Mouse (Mus musculus) midbrain, embryonic 14.5 days (tissue): ENCODE results near the gene Lce3d. TPM values are rescaled to one million over a fixed set of nuclear protein-coding genes. Genes with fewer than 3 reads are reported as not detected.

Source experiments
- ATAC-seq: fragments of 200-750 bp; cut with Nextera tagmentation; 2 replicates; pipeline ENCODE4 v1.8.0; 2017; ENCODE audit warnings: moderate number of reproducible peaks, moderate library complexity; ENCODE audit not compliant: low FRiP score, low TSS enrichment
- DNase-seq: peaks from one replicate; pipeline ENCODE4 v3.0.0-alpha.2; 2015
- H3K27ac ChIP-seq: fragments of 300-500 bp; sonication (generic); replicated peaks from 2 replicates; pipeline ENCODE4 v1.5.1; 2014; ENCODE audit warnings: mild to moderate bottlenecking, low read depth, low read length, moderate library complexity
- H3K27me3 ChIP-seq: fragments of 300-500 bp; sonication (generic); 2 replicates; pipeline ENCODE4 v1.6.1; 2014; ENCODE audit warnings: low read length, control low read depth, mixed read lengths; ENCODE audit not compliant: control insufficient read depth, insufficient read depth
- H3K36me3 ChIP-seq: fragments of 300-500 bp; sonication (generic); 2 replicates; pipeline ENCODE4 v1.6.1; 2014; ENCODE audit warnings: low read length, control low read depth; ENCODE audit not compliant: control insufficient read depth, insufficient read depth
- H3K4me1 ChIP-seq: fragments of 300-500 bp; sonication (generic); 2 replicates; pipeline ENCODE4 v1.6.1; 2014; ENCODE audit warnings: mild to moderate bottlenecking, antibody characterized with exemption, low read length, control low read depth; ENCODE audit not compliant: control insufficient read depth, insufficient read depth
- H3K4me2 ChIP-seq: fragments of 300-500 bp; sonication (generic); 2 replicates; pipeline ENCODE4 v1.6.1; 2014; ENCODE audit warnings: mild to moderate bottlenecking, low read length, moderate library complexity
- H3K4me3 ChIP-seq: fragments of 300-500 bp; sonication (generic); replicated peaks from 2 replicates; pipeline ENCODE4 v1.5.1; 2014; ENCODE audit warnings: low read depth, low read length
- H3K9ac ChIP-seq: fragments of 300-500 bp; sonication (generic); replicated peaks from 2 replicates; pipeline ENCODE4 v1.6.1; 2014; ENCODE audit warnings: mild to moderate bottlenecking, low read length, moderate library complexity
- H3K9me3 ChIP-seq: fragments of 300-500 bp; sonication (generic); 2 replicates; pipeline ENCODE4 v1.6.1; 2016; ENCODE audit warnings: low read length, control low read depth, mixed read lengths; ENCODE audit not compliant: control insufficient read depth
- WGBS: fragments of 180-500 bp; shearing (Covaris S2); extraction: QIAGEN DNeasy Blood & Tissue Kit; methylation state at CpG from one replicate; pipeline ENCODE4 v1.1.7; 2014; 5-methylcytosine and 5-hydroxymethylcytosine counted together
- polyA plus RNA-seq: library from polyadenylated mRNA; unstranded; fragments of >200 nt; fragmentation: Nextera tagmentation; extraction: Ambion mirVana; gene quantifications from 2 replicates; pipeline ENCODE4 v1.2.1, GENCODE M21; 2014

The Lce3d gene
- polyA plus RNA-seq = not detected in 2 replicates

DNA sequence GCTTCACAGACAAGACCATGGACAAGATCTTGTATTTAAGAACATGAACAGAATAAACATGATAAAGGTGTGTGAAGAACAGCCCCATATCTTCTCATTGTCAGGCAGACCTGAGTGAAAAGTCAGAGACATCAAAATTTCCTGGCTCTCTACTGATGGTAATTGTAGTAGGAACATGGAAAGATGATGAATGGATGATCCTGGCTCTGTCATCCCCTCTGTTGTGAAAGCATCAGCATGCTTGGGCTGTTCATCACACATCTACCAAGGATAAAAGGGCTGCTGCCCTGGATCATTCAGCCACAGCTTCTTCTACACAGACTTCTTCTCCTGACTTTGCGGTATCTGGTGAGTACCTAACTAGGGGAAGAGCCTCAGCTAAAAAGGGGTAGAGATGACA, at the start of gene Lce3d:
Lce3d (plus strand) TSS at position 301 of the 400 bp plus-strand sequence.
- H3K9ac ChIP-seq = no peak within 1 kb of the TSS
- no peak within 1 kb of the TSS for H3K27ac ChIP-seq
- H3K4me3 ChIP-seq = no peak within 1 kb of the TSS
- no peaks in the 10 kb centered on the region for H3K27me3 ChIP-seq
- no peaks in the 10 kb centered on the region for H3K9me3 ChIP-seq
- ATAC-seq (no peak), DNase-seq (no peak)
- no peaks in the 10 kb centered on the region for H3K4me1 ChIP-seq
- H3K4me2 ChIP-seq = no peak within 1 kb of the TSS
- no peaks in the 10 kb centered on the region for H3K36me3 ChIP-seq
- WGBS = 86% methylated on average over 1 of the region's 1 CpGs

DNA sequence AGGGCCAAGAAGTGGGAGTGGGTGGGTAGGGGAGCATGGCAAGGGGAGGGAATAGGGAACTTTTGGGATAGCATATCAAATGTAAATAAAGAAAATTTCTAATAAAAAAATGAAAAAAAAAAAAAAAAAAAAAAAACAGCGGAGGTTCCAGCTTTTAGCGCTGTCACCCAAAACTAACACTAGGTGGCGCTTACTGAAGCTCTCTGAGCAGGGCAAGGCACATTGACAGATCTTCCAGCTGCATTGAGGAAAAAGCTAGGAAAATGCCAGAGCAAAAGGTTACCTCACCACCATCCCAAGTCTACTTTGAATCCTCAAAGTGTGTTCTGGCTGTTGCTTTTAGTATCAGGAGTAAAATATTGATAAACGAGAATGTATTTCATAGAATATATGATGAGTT, 49.6 kb upstream of the Lce3d start:
- ATAC-seq (no peak), DNase-seq (peak; percentile 83)
- no peaks in the 10 kb centered on the region for H3K4me1 ChIP-seq
- no peaks in the 10 kb centered on the region for H3K9me3 ChIP-seq
- H3K4me3 ChIP-seq = no peak overlapping the region
- H3K9ac ChIP-seq = no peak overlapping the region
- no peak overlapping the region for H3K27ac ChIP-seq
- WGBS = 33% methylated on average over 4 of the region's 4 CpGs
- H3K36me3 ChIP-seq = no peaks in the 10 kb centered on the region
- no peaks in the 10 kb centered on the region for H3K27me3 ChIP-seq
- no peak overlapping the region for H3K4me2 ChIP-seq

DNA sequence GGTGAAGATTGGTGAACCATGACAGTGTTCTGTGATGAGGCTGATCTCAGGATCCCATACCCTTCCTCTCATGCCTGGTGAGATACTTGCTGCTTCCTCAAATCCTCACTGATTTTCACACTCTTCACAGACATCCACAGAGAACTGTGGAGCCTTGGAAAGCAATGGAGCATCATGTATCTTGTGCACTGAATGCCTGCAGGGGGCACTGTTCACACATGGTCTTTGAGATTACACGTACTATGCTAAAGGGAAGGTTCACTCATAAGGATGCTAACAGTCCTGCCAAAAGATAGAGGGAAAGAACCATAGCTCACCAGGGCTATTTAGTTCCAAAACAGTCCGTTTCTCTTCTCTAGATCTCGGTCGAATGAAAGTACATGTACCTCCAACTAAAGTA, 36.8 kb upstream of the Lce3d start:
- Histone ChIP-seq H3K4me2 (no peak overlapping the region), H3K36me3 (no peaks in the 10 kb centered on the region), H3K27ac (no peak overlapping the region), H3K4me1 (no peaks in the 10 kb centered on the region), H3K4me3 (no peak overlapping the region), H3K9ac (no peak overlapping the region), H3K9me3 (no peaks in the 10 kb centered on the region), H3K27me3 (no peaks in the 10 kb centered on the region)
- WGBS = 65% methylated on average over 4 of the region's 4 CpGs
- ATAC-seq (no peak), DNase-seq (peak; percentile 52)

DNA sequence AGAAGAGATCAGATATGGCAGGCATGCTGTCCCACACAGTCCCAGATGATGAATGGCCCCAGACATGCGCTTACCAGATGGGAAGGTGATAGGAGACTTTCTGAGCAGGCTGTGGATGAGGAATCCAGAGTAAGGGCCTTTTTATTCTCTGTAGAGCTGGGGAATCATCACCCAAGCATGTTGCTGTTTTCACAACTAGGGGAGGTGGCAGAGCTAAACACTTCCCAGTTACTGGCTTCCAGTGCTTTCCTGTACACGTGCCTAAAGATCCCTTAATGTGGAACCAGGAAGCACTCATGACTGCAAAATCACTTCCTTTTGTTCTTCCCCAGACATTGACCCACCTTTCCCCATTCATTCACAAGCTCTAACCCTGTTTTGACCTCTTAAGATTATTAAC, 31.1 kb upstream of the Lce3d start, which contains the start of gene Lce3a:
Lce3a (minus strand) TSS at position 101 of the 400 bp plus-strand sequence.
- H3K9me3 ChIP-seq = no peaks in the 10 kb centered on the region
- H3K36me3 ChIP-seq = no peaks in the 10 kb centered on the region
- H3K27me3 ChIP-seq = no peaks in the 10 kb centered on the region
- no peak for ATAC-seq
- 83% methylated on average over 2 of the region's 2 CpGs for WGBS
- H3K4me2 ChIP-seq = no peak within 1 kb of the TSS
- H3K4me1 ChIP-seq = no peaks in the 10 kb centered on the region
- no peak within 1 kb of the TSS for H3K9ac ChIP-seq
- H3K4me3 ChIP-seq = no peak within 1 kb of the TSS
- no peak within 1 kb of the TSS for H3K27ac ChIP-seq
- DNase-seq = no peak

DNA sequence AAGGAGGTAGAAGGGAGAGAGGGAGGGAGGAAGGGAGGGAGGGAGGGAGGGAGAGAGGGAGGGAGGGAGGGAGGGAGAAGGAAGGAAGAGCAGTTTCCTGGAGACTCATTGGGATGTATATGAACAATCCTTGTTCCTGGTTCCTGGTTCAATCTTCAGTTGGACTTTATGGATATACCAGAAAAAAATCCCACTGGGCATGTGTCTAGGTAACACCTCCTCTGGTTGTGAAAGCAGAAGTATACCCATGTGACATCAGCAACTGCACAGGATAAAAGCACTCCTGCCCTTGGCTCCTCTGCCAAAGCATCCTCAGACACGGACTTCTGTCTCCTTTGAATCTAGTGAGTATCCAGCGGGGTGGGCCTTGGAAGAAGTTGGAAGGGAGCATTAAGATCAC, 24.5 kb upstream of the Lce3d start, which contains the start of gene Lce3b:
Lce3b (plus strand) TSS at position 301 of the 400 bp plus-strand sequence.
- no peak within 1 kb of the TSS for H3K27ac ChIP-seq
- ATAC-seq = no peak
- no peak for DNase-seq
- H3K36me3 ChIP-seq = no peaks in the 10 kb centered on the region
- H3K4me2 ChIP-seq = no peak within 1 kb of the TSS
- H3K9me3 ChIP-seq = no peaks in the 10 kb centered on the region
- no peak within 1 kb of the TSS for H3K9ac ChIP-seq
- H3K4me3 ChIP-seq = no peak within 1 kb of the TSS
- no peaks in the 10 kb centered on the region for H3K27me3 ChIP-seq
- H3K4me1 ChIP-seq = no peaks in the 10 kb centered on the region
- WGBS = 68% methylated on average over 2 of the region's 2 CpGs

DNA sequence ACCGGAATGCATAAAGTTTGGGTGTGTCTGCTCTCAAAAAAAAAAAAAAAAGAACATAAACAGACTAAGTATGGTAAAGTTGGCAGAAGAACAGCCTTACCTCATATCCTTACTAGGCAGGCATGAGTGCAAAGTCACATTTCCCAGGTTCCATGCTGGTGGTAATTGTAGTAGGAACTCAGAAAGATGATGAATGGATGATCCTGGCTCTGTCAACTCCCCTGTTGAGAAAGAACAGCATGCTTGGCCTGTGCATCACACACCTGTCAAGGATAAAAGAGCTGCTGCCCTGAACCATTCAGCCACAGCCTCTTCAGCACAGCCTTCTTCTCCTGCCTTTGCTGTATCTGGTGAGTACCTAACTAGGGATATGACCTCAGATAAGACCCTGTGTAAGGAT, 13.0 kb upstream of the Lce3d start, which contains the start of gene Lce3c:
Lce3c (plus strand) TSS at position 301 of the 400 bp plus-strand sequence.
- Histone ChIP-seq H3K36me3 (no peaks in the 10 kb centered on the region), H3K9ac (no peak within 1 kb of the TSS), H3K4me3 (no peak within 1 kb of the TSS), H3K4me1 (no peaks in the 10 kb centered on the region), H3K4me2 (no peak within 1 kb of the TSS), H3K27ac (no peak within 1 kb of the TSS), H3K27me3 (no peaks in the 10 kb centered on the region), H3K9me3 (no peaks in the 10 kb centered on the region)
- WGBS = 81% methylated on average over 1 of the region's 1 CpGs
- DNase-seq = no peak
- no peak for ATAC-seq

DNA sequence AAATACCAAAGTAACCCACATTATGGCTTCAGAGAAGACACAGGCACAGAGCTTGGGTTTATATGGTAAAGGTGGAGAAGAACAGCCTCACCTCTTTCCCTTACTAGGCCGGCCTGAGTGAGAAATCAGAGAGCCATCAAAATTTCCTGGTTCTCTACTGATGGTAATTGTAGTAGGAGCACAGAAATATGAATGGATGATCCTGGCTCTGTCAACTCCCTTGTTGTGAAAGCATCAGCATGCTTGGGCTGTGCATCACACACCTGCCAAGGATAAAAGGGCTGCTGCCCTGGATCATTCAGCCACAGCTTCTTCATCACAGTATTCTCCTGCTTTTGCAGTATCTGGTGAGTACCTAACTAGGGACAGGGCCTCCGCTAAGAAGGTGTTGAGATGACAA, 9.6 kb downstream of the Lce3d start, which contains the start of gene Lce3e:
Lce3e (plus strand) TSS at position 301 of the 400 bp plus-strand sequence.
- no peaks in the 10 kb centered on the region for H3K9me3 ChIP-seq
- DNase-seq (no peak), ATAC-seq (no peak)
- no peaks in the 10 kb centered on the region for H3K36me3 ChIP-seq
- H3K27ac ChIP-seq = no peak within 1 kb of the TSS
- WGBS = 92% methylated on average over 2 of the region's 2 CpGs
- H3K27me3 ChIP-seq = no peaks in the 10 kb centered on the region
- no peak within 1 kb of the TSS for H3K9ac ChIP-seq
- H3K4me1 ChIP-seq = no peaks in the 10 kb centered on the region
- H3K4me3 ChIP-seq = no peak within 1 kb of the TSS
- H3K4me2 ChIP-seq = no peak within 1 kb of the TSS

DNA sequence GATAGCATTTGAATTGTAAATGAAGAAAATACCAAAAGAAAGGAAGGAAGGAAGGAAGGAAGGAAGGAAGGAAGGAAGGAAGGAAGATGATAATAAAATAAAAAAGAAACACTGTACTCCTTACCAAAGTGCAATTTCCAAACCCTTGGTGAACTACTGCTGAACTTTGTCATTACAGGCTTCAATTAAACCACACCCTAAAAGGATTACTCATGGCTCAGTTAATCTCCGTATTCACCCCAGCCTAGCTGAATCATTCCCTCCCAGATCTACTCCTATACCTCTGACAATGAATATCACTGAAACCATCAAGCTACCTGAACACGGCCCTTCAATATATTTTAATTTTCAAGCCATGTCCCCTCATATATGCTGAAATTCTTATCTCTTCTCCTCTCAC, 21.3 kb downstream of the Lce3d start:
- Histone ChIP-seq H3K4me3 (no peak overlapping the region), H3K4me2 (no peak overlapping the region), H3K27me3 (no peaks in the 10 kb centered on the region), H3K4me1 (no peaks in the 10 kb centered on the region), H3K9ac (no peak overlapping the region), H3K9me3 (no peaks in the 10 kb centered on the region), H3K36me3 (no peaks in the 10 kb centered on the region), H3K27ac (no peak overlapping the region)
- DNase-seq = no peak
- ATAC-seq = no peak
- WGBS = 71% methylated on average over 2 of the region's 2 CpGs

DNA sequence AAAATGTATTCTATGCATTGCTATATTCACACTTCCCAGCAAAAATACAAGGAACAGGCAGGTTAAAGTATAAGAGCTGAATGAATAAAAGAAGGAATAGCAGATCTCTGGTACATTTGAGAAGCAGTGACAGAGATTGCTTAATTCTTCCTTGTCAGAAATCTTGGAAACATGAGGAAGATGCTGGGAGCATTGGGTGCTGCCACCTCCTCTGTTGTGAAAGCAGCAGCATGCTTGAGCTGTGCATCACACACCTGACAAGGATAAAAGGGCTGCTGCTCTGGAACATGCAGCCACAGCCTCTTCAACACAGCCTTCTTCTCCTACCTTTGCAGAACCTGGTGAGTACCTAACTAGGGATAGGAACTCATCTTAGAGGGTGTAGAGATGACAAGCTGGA, 34.7 kb downstream of the Lce3d start, which contains the start of gene Lce3f:
Lce3f (plus strand) TSS at position 301 of the 400 bp plus-strand sequence.
- Histone ChIP-seq H3K4me2 (no peak within 1 kb of the TSS), H3K27me3 (no peaks in the 10 kb centered on the region), H3K4me1 (no peaks in the 10 kb centered on the region), H3K27ac (no peak within 1 kb of the TSS), H3K9me3 (no peaks in the 10 kb centered on the region), H3K9ac (no peak within 1 kb of the TSS), H3K36me3 (no peaks in the 10 kb centered on the region), H3K4me3 (no peak within 1 kb of the TSS)
- DNase-seq = no peak
- ATAC-seq = no peak
